Mouse (Mus musculus) forebrain, embryonic 11.5 days (tissue): ENCODE results near the gene Vsig10l. TPM values are rescaled to one million over a fixed set of nuclear protein-coding genes. Genes with fewer than 3 reads are reported as not detected.

Experiments
- ATAC-seq: fragments of 200-750 bp; cut with Nextera tagmentation; replicated peaks from 2 replicates; pipeline ENCODE4 v1.8.0; 2017; ENCODE audit warnings: moderate TSS enrichment; ENCODE audit not compliant: low FRiP score
- DNase-seq: peaks from one replicate; pipeline ENCODE4 v3.0.0-alpha.2; 2017; ENCODE audit warnings: low spot score
- H3K27ac ChIP-seq: fragments of 300-500 bp; sonication (generic); 2 replicates; pipeline ENCODE4 v1.5.1; 2014; ENCODE audit warnings: low read depth, low read length
- H3K27me3 ChIP-seq: fragments of 300-500 bp; sonication (generic); 2 replicates; pipeline ENCODE4 v1.6.1; 2014; ENCODE audit warnings: mild to moderate bottlenecking, low read length, mixed read lengths; ENCODE audit not compliant: control insufficient read depth, insufficient read depth
- H3K36me3 ChIP-seq: fragments of 300-500 bp; sonication (generic); 2 replicates; pipeline ENCODE4 v1.6.1; 2014; ENCODE audit warnings: mild to moderate bottlenecking, low read length, moderate library complexity, mixed read lengths; ENCODE audit not compliant: control insufficient read depth, insufficient read depth
- H3K4me1 ChIP-seq: fragments of 300-500 bp; sonication (generic); replicated peaks from 2 replicates; pipeline ENCODE4 v1.6.1; 2014; ENCODE audit warnings: low read length, mixed read lengths; ENCODE audit not compliant: control insufficient read depth, insufficient read depth
- H3K4me2 ChIP-seq: fragments of 300-500 bp; sonication (generic); 2 replicates; pipeline ENCODE4 v1.6.1; 2014; ENCODE audit warnings: low read depth, mild to moderate bottlenecking, low read length, moderate library complexity, mixed read lengths; ENCODE audit not compliant: severe bottlenecking
- H3K4me3 ChIP-seq: fragments of 300-500 bp; sonication (generic); 2 replicates; pipeline ENCODE4 v1.5.1; 2014; ENCODE audit warnings: low read depth, low read length
- H3K9ac ChIP-seq: fragments of 300-500 bp; sonication (generic); 2 replicates; pipeline ENCODE4 v1.6.1; 2014; ENCODE audit warnings: low read length
- H3K9me3 ChIP-seq: fragments of 300-500 bp; sonication (generic); 2 replicates; pipeline ENCODE4 v1.6.1; 2016; ENCODE audit warnings: low read length, mixed read lengths; ENCODE audit not compliant: control insufficient read depth
- WGBS: fragments of 180-500 bp; shearing (Covaris S2); extraction: QIAGEN DNeasy Blood & Tissue Kit; methylation state at CpG from one replicate; pipeline ENCODE4 v1.1.7; 2014; 5-methylcytosine and 5-hydroxymethylcytosine counted together
- polyA plus RNA-seq: library from polyadenylated mRNA; unstranded; fragments of >200 nt; fragmentation: Nextera tagmentation; extraction: Ambion mirVana; gene quantifications from 2 replicates; pipeline ENCODE4 v1.2.1, GENCODE M21; 2014

The Vsig10l gene
- polyA plus RNA-seq, 1 experiment from 2014 or later, result 1.8 TPM

- H3K4me1 ChIP-seq, result no peaks in the 10 kb centered on the region
- 81% methylated on average over 10 of the region's 10 CpGs for WGBS
- H3K36me3 ChIP-seq, result no peaks in the 10 kb centered on the region
- DNase-seq, result no peak
- no peak within 1 kb of the TSS for H3K4me3 ChIP-seq
- ATAC-seq, result no peak
- H3K27me3 ChIP-seq, result no peaks in the 10 kb centered on the region
- H3K27ac ChIP-seq, result no peak within 1 kb of the TSS
- H3K9ac ChIP-seq, result no peak within 1 kb of the TSS
- H3K4me2 ChIP-seq, result no peak within 1 kb of the TSS
- no peaks in the 10 kb centered on the region for H3K9me3 ChIP-seq
These were observed 26.4 kb upstream of the Vsig10l start, which contains the start of gene Nkg7 for GRCm38 (mm10) chr7:43436341-43437255. Gene Nkg7, plus strand, starts transcription at chr7:43437073.

- Histone ChIP-seq H3K4me2 (no peak overlapping the region), H3K36me3 (no peaks in the 10 kb centered on the region), H3K4me1 (peaks cover 3% of the 10 kb centered on the region; the same call in 1 of the 2 replicates), H3K4me3 (no peak overlapping the region), H3K27ac (no peak overlapping the region), H3K9ac (no peak overlapping the region), H3K9me3 (no peaks in the 10 kb centered on the region), H3K27me3 (no peaks in the 10 kb centered on the region)
- ATAC-seq (no peak), DNase-seq (no peak)
- 82% methylated on average over 4 of the region's 4 CpGs for WGBS
These were observed 24.3 kb upstream of the Vsig10l start for GRCm38 (mm10) chr7:43438611-43439010.

GRCm38 (mm10) chr7:43440482-43440881 lies 22.5 kb upstream of the Vsig10l start, which contains the start of gene Cldnd2:
Gene Cldnd2, plus strand, starts transcription at chr7:43440782.
- H3K9ac ChIP-seq, result no peak within 1 kb of the TSS
- DNase-seq (no peak), ATAC-seq (no peak)
- H3K36me3 ChIP-seq, result no peaks in the 10 kb centered on the region
- peaks cover 7% of the 10 kb centered on the region; the same call in 1 of the 2 replicates for H3K4me1 ChIP-seq
- H3K9me3 ChIP-seq, result no peaks in the 10 kb centered on the region
- no peak within 1 kb of the TSS for H3K4me2 ChIP-seq
- H3K27ac ChIP-seq, result no peak within 1 kb of the TSS
- no peaks in the 10 kb centered on the region for H3K27me3 ChIP-seq
- H3K4me3 ChIP-seq, result no peak within 1 kb of the TSS
- WGBS, result 86% methylated on average over 6 of the region's 6 CpGs

GRCm38 (mm10) chr7:43441071-43441470 lies 21.9 kb upstream of the Vsig10l start:
- H3K4me2 ChIP-seq, result no peak overlapping the region
- peaks cover 7% of the 10 kb centered on the region; the same call in 1 of the 2 replicates for H3K4me1 ChIP-seq
- H3K36me3 ChIP-seq, result no peaks in the 10 kb centered on the region
- WGBS, result 67% methylated on average over 3 of the region's 3 CpGs
- DNase-seq, result no peak
- no peaks in the 10 kb centered on the region for H3K27me3 ChIP-seq
- H3K9me3 ChIP-seq, result no peaks in the 10 kb centered on the region
- H3K4me3 ChIP-seq, result no peak overlapping the region
- no peak for ATAC-seq
- no peak overlapping the region for H3K9ac ChIP-seq
- no peak overlapping the region for H3K27ac ChIP-seq

- peak overlapping the region; percentile 52 for H3K4me3 ChIP-seq
- no peak overlapping the region for H3K27ac ChIP-seq
- no peak for ATAC-seq
- H3K4me2 ChIP-seq, result peak overlapping the region; percentile 81
- DNase-seq, result no peak
- H3K9me3 ChIP-seq, result no peaks in the 10 kb centered on the region
- peak overlapping the region; percentile 63 for H3K9ac ChIP-seq
- H3K4me1 ChIP-seq, result peaks cover 7% of the 10 kb centered on the region; the same call in 1 of the 2 replicates
- H3K36me3 ChIP-seq, result no peaks in the 10 kb centered on the region
- H3K27me3 ChIP-seq, result no peaks in the 10 kb centered on the region
- 12% methylated on average over 9 of the region's 9 CpGs for WGBS
These were observed 20.3 kb upstream of the Vsig10l start for GRCm38 (mm10) chr7:43442684-43443083.

- WGBS, result under 1% methylated on average over 36 of the region's 36 CpGs
- H3K27ac ChIP-seq, result peak overlapping the region; percentile 55
These were observed 19.6 kb upstream of the Vsig10l start for GRCm38 (mm10) chr7:43443126-43443916.

GRCm38 (mm10) chr7:43443917-43444293 lies 19.0 kb upstream of the Vsig10l start, which contains the start of the genes Etfb and Gm45233:
Gene Etfb, plus strand, starts transcription at chr7:43444083.
Gene Gm45233, plus strand, starts transcription at chr7:43444128.
- peak within 1 kb of the TSS; percentile 52 for H3K4me3 ChIP-seq
- peaks cover 7% of the 10 kb centered on the region; the same call in 1 of the 2 replicates for H3K4me1 ChIP-seq
- H3K9me3 ChIP-seq, result no peaks in the 10 kb centered on the region
- H3K36me3 ChIP-seq, result no peaks in the 10 kb centered on the region
- no peaks in the 10 kb centered on the region for H3K27me3 ChIP-seq
- peak; percentile 95 for DNase-seq
- H3K4me2 ChIP-seq, result peak within 1 kb of the TSS; percentile 81
- peak within 1 kb of the TSS; percentile 55 for H3K27ac ChIP-seq
- ATAC-seq, result peak; percentile 98
- WGBS, result under 1% methylated on average over 27 of the region's 27 CpGs
- H3K9ac ChIP-seq, result peak within 1 kb of the TSS; percentile 63

More at GRCm38 (mm10) chr7:43443126-43443916, 19.6 kb upstream of the Vsig10l start:
- DNase-seq (peak; percentile 79), ATAC-seq (peak; percentile 83)
- Histone ChIP-seq H3K27me3 (no peaks in the 10 kb centered on the region), H3K4me3 (peak overlapping the region; percentile 52), H3K9ac (peak overlapping the region; percentile 63), H3K9me3 (no peaks in the 10 kb centered on the region), H3K36me3 (no peaks in the 10 kb centered on the region), H3K4me1 (peaks cover 7% of the 10 kb centered on the region; the same call in 1 of the 2 replicates), H3K4me2 (peak overlapping the region; percentile 81)

GRCm38 (mm10) chr7:43447801-43448200 lies 15.2 kb upstream of the Vsig10l start:
- Histone ChIP-seq H3K4me1 (peaks cover 4% of the 10 kb centered on the region; the same call in 1 of the 2 replicates), H3K27ac (no peak overlapping the region), H3K9me3 (no peaks in the 10 kb centered on the region), H3K4me2 (no peak overlapping the region), H3K27me3 (no peaks in the 10 kb centered on the region), H3K36me3 (no peaks in the 10 kb centered on the region), H3K9ac (no peak overlapping the region), H3K4me3 (no peak overlapping the region)
- WGBS, result 95% methylated on average over 4 of the region's 4 CpGs
- DNase-seq, result no peak
- no peak for ATAC-seq
